Mouse (Mus musculus) gastrocnemius, adult 8-10 months (tissue): ENCODE data around the gene Gli3. TPM values are rescaled to one million over a fixed set of nuclear protein-coding genes. Genes with fewer than 3 reads are reported as not detected.

Experiments
- DNase-seq, 2 experiments: peaks; one replicate each; pipeline ENCODE4 v3.0.0; 2022; ENCODE audit warnings: low spot score in 2 of 2
- total RNA-seq, 4 experiments: library from RNA; stranded (reverse); gene quantifications; 2 replicates each; pipeline ENCODE4 v1.2.4; 2022

Gli3 gene
- total RNA-seq, 4 experiments from 2014 or later, result 0.70 to 0.99 (median 0.82) TPM

- no peak for DNase-seq
These were observed 251.8 kb downstream of the Gli3 start for GRCm38 (mm10) chr13:15714726-15715437.

GRCm38 (mm10) chr13:15721446-15721845 lies 258.4 kb downstream of the Gli3 start:
- DNase-seq, result no peak

- DNase-seq, result no peak
These were observed 259.8 kb downstream of the Gli3 start for GRCm38 (mm10) chr13:15722766-15723379.

GRCm38 (mm10) chr13:15724723-15725122 lies 261.7 kb downstream of the Gli3 start:
- DNase-seq, result no peak

- peak; percentile 85 to 87 for DNase-seq
These were observed 278.7 kb downstream of the Gli3 start for GRCm38 (mm10) chr13:15741771-15742170.

GRCm38 (mm10) chr13:15742308-15742707 lies 279.3 kb downstream of the Gli3 start:
- DNase-seq, result no peak

- no peak for DNase-seq
These were observed 279.7 kb downstream of the Gli3 start for GRCm38 (mm10) chr13:15742777-15743176.

- peak; percentile 67 to 68 for DNase-seq
These were observed 296.0 kb downstream of the Gli3 start for GRCm38 (mm10) chr13:15758835-15759632.

- no peak for DNase-seq
These were observed 296.8 kb downstream of the Gli3 start for GRCm38 (mm10) chr13:15759633-15760441.

GRCm38 (mm10) chr13:15762291-15762690 lies 299.3 kb downstream of the Gli3 start:
- DNase-seq, result no peak

GRCm38 (mm10) chr13:15762901-15763417 lies 299.9 kb downstream of the Gli3 start:
- no peak for DNase-seq

- DNase-seq, result no peak
These were observed 314.6 kb downstream of the Gli3 start for GRCm38 (mm10) chr13:15777624-15778023.
